Mouse (Mus musculus): Measurements from ENCODE around the gene Ssc4d. TPM values are rescaled to one million over a fixed set of nuclear protein-coding genes. Genes with fewer than 3 reads are reported as not detected.

Ssc4d gene
- 2.7 and 3.7 TPM in 2 replicates for polyA plus RNA-seq (2012; rRNA removed)

DNA sequence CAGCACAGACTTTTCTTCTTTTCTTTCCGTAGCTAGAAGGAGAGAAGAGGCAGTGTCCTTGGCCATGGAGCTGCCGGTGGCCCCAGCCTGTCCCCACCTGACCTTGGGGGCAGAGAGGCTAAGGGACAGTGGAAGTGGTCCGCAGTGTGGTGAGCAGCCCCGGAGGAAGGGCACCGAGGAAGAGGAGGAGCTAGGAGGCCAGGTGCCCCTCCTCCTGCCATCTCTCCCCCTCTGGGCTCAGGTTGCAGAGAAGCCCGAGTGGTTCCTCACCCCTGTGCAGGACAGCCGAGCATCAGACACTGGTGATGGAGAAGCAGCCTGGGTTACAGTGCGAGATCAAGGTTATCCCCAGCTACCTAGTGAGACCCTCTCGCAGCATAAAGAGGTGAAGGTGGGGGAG lies at the start of gene Ssc4d:
TSS of gene Ssc4d (minus strand) at position 167 of the 400 bp plus-strand sequence.
- TF ChIP-seq POLR2A (IDR thresholded peaks at IDR 0.05; ENCODE audit: extremely low read depth, insufficient read depth, low read length): no peak
- no peak for TF ChIP-seq CTCF (IDR thresholded peaks at IDR 0.05; ENCODE audit: extremely low read depth, insufficient read depth, low read length)
- no peaks in the 10 kb centered on the region for H3K4me1 ChIP-seq (ENCODE audit: control insufficient read depth, insufficient read depth, low read length)

GRCm38 (mm10) chr5:136019907-136020306 lies 45.6 kb upstream of the Ssc4d start:
- TF ChIP-seq CTCF (IDR thresholded peaks at IDR 0.05; ENCODE audit: extremely low read depth, insufficient read depth, low read length) (no peak), POLR2A (IDR thresholded peaks at IDR 0.05; ENCODE audit: extremely low read depth, insufficient read depth, low read length) (no peak)
- no peak overlapping the region for H3K27ac ChIP-seq (ENCODE audit: insufficient read depth, low read length)
- no peak overlapping the region for H3K4me3 ChIP-seq (ENCODE audit: insufficient read depth, low read length)

More for the DNA sequence above, at the start of gene Ssc4d:
- no peak within 1 kb of the TSS for H3K27ac ChIP-seq (ENCODE audit: insufficient read depth, low read length)
- no peak within 1 kb of the TSS for H3K4me3 ChIP-seq (ENCODE audit: insufficient read depth, low read length)

DNA sequence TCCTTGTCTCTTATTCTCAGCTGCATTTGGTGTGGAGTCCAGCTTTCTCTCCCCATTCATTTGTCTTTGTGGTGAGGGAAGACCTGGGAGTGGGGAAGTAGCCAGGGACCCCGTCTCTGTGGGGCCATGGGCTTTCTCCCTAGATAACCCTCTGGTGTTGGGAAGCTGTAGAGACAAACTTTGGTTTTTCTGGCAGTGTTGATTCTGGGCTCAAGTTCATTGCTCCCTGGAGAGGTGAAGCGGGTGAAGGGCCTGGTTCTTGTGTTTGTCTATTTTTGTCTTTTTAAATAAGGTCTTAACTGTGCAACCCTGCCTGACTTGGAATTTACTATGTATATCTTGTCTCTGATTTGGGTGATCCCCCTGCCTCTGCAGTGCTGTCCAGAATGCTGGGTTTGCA lies 44.4 kb upstream of the Ssc4d start:
- Histone ChIP-seq H3K27ac (ENCODE audit: insufficient read depth, low read length) (no peak overlapping the region), H3K4me3 (ENCODE audit: insufficient read depth, low read length) (no peak overlapping the region), H3K4me1 (ENCODE audit: control insufficient read depth, insufficient read depth, low read length) (no peaks in the 10 kb centered on the region; the same call in 1 of the 2 replicates)
- TF ChIP-seq CTCF (IDR thresholded peaks at IDR 0.05; ENCODE audit: extremely low read depth, insufficient read depth, low read length) (no peak), POLR2A (IDR thresholded peaks at IDR 0.05; ENCODE audit: extremely low read depth, insufficient read depth, low read length) (no peak)

More at GRCm38 (mm10) chr5:136019907-136020306, 45.6 kb upstream of the Ssc4d start:
- no peaks in the 10 kb centered on the region; the same call in 1 of the 2 replicates for H3K4me1 ChIP-seq (ENCODE audit: control insufficient read depth, insufficient read depth, low read length)

- Histone ChIP-seq H3K27ac (ENCODE audit: insufficient read depth, low read length) (no peak overlapping the region), H3K4me3 (ENCODE audit: insufficient read depth, low read length) (no peak overlapping the region), H3K4me1 (ENCODE audit: control insufficient read depth, insufficient read depth, low read length) (no peaks in the 10 kb centered on the region; the same call in 1 of the 2 replicates)
- no peak for TF ChIP-seq CTCF (IDR thresholded peaks at IDR 0.05; ENCODE audit: extremely low read depth, insufficient read depth, low read length)
Measured at GRCm38 (mm10) chr5:136017262-136017661, 42.9 kb upstream of the Ssc4d start.

DNA sequence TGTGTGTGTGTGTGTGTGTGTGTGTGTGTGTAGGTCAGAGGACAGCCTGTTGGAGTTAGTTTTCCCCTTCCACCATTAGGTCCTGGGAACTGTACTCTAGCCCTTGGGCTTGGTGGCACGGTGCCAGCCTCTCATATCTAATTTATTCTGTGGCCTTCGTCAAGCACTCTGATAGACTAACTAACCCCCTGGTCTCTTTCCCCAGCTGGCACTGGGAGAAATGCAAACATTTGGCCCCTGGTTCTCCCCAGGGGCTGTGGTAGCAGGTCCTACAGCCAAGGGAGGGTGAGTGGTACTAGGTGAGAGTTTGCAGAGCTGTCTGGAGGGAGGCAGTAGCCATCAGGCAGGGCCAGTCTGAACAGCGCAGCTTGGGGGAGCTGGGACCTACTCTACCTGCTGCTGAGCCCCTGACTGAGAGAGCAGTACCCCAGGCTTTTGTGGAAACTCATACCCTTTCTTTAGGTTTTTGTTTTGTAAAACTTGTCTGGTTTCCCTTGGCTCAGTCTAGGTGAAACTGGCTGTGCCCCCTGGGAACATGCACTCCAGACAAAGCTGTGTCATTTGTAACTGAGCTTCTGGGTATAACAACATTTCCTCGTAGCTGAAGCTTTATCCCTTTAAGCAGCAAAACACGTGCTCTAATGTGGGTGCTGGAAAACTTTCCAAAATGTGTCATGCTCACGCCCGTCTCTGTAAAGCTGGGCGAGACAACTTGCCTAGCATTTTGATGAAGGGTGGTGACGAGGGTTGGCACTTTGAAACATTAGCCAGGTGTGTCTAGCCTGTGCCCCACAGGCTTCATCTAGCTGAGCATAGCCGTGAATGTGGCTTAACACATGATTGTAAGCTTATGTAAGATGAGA lies 41.9 kb upstream of the Ssc4d start:
- Histone ChIP-seq H3K27ac (ENCODE audit: insufficient read depth, low read length) (no peak overlapping the region), H3K4me1 (ENCODE audit: control insufficient read depth, insufficient read depth, low read length) (no peaks in the 10 kb centered on the region; the same call in 1 of the 2 replicates), H3K4me3 (ENCODE audit: insufficient read depth, low read length) (no peak overlapping the region)
- TF ChIP-seq POLR2A (IDR thresholded peaks at IDR 0.05; ENCODE audit: extremely low read depth, insufficient read depth, low read length) (no peak), CTCF (IDR thresholded peaks at IDR 0.05; ENCODE audit: extremely low read depth, insufficient read depth, low read length) (no peak)

- no peak overlapping the region for H3K4me3 ChIP-seq (ENCODE audit: insufficient read depth, low read length)
- H3K27ac ChIP-seq (ENCODE audit: insufficient read depth, low read length): no peak overlapping the region
- TF ChIP-seq POLR2A (IDR thresholded peaks at IDR 0.05; ENCODE audit: extremely low read depth, insufficient read depth, low read length) (no peak), CTCF (IDR thresholded peaks at IDR 0.05; ENCODE audit: extremely low read depth, insufficient read depth, low read length) (no peak)
- no peaks in the 10 kb centered on the region; the same call in 1 of the 2 replicates for H3K4me1 ChIP-seq (ENCODE audit: control insufficient read depth, insufficient read depth, low read length)
Measured at GRCm38 (mm10) chr5:136015586-136015985, 41.3 kb upstream of the Ssc4d start.

DNA sequence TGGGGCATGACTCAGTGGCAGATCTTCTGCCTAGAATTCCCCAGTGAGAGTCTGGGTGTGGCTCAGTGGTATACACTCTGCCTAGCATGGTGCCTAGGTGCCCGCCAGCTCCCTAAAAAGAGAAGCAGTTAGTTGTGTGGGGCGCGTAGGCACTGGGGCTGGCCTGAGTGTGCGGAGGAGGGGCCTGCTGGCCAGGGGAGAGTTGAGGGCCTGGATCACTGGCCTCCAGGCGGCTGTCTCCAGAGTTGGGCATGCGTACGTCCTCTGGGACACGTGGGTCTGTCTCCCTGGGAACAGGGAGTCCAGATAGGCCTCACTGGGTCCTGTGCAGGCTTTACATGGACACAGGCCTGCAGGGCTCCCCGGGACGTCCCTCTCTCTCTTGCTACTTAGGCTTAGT lies 40.5 kb upstream of the Ssc4d start:
- no peak for TF ChIP-seq POLR2A (IDR thresholded peaks at IDR 0.05; ENCODE audit: extremely low read depth, insufficient read depth, low read length)
- no peak for TF ChIP-seq CTCF (IDR thresholded peaks at IDR 0.05; ENCODE audit: extremely low read depth, insufficient read depth, low read length)
- Histone ChIP-seq H3K4me1 (ENCODE audit: control insufficient read depth, insufficient read depth, low read length) (no peaks in the 10 kb centered on the region; the same call in 1 of the 2 replicates), H3K27ac (ENCODE audit: insufficient read depth, low read length) (no peak overlapping the region), H3K4me3 (ENCODE audit: insufficient read depth, low read length) (no peak overlapping the region)

- no peak for TF ChIP-seq POLR2A (IDR thresholded peaks at IDR 0.05; ENCODE audit: extremely low read depth, insufficient read depth, low read length)
- TF ChIP-seq CTCF (IDR thresholded peaks at IDR 0.05; ENCODE audit: extremely low read depth, insufficient read depth, low read length): no peak
- Histone ChIP-seq H3K4me3 (ENCODE audit: insufficient read depth, low read length) (no peak overlapping the region), H3K27ac (ENCODE audit: insufficient read depth, low read length) (no peak overlapping the region), H3K4me1 (ENCODE audit: control insufficient read depth, insufficient read depth, low read length) (no peaks in the 10 kb centered on the region)
Measured at GRCm38 (mm10) chr5:136007745-136008144, 33.4 kb upstream of the Ssc4d start.

DNA sequence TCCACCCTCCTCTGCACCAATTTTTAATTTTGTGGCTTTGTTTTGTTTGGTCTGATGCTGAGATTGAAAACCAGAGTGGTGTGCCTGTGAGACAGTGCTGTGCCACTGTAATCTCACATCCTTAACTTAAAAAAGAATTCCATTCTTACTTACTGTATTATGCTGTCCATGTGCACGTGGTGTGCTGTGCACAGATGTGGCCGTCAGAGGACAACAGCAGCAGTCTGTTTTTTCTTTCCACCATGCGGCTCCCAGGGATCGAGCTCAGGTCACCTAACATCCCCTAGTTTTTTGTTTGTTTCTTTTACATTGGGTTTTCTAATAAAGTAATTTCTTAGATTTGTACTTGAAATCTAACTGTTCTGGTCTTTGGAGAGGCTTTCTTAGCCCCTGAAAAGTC lies 30.2 kb upstream of the Ssc4d start:
- no peak for TF ChIP-seq CTCF (IDR thresholded peaks at IDR 0.05; ENCODE audit: extremely low read depth, insufficient read depth, low read length)
- TF ChIP-seq POLR2A (IDR thresholded peaks at IDR 0.05; ENCODE audit: extremely low read depth, insufficient read depth, low read length): no peak
- peaks cover 1% of the 10 kb centered on the region; the same call in 1 of the 2 replicates for H3K4me1 ChIP-seq (ENCODE audit: control insufficient read depth, insufficient read depth, low read length)
- H3K27ac ChIP-seq (ENCODE audit: insufficient read depth, low read length): no peak overlapping the region
- no peak overlapping the region for H3K4me3 ChIP-seq (ENCODE audit: insufficient read depth, low read length)

- Histone ChIP-seq H3K4me3 (ENCODE audit: insufficient read depth, low read length) (no peak overlapping the region), H3K4me1 (ENCODE audit: control insufficient read depth, insufficient read depth, low read length) (peaks cover 1% of the 10 kb centered on the region; the same call in 1 of the 2 replicates), H3K27ac (ENCODE audit: insufficient read depth, low read length) (no peak overlapping the region)
- TF ChIP-seq POLR2A (IDR thresholded peaks at IDR 0.05; ENCODE audit: extremely low read depth, insufficient read depth, low read length) (no peak), CTCF (IDR thresholded peaks at IDR 0.05; ENCODE audit: extremely low read depth, insufficient read depth, low read length) (no peak)
Measured at GRCm38 (mm10) chr5:136002751-136003151, 28.4 kb upstream of the Ssc4d start.
